Mouse (Mus musculus): Measurements from ENCODE around the gene Gm19426. TPM values are rescaled to one million over a fixed set of nuclear protein-coding genes. Genes with fewer than 3 reads are reported as not detected.
A peak's percentile ranks its signal among the peaks of the same experiment; 100 is the strongest.

Gm19426 gene
- total RNA-seq, 1 experiment, result 13.1 TPM

- no peak overlapping the region for H3K27ac ChIP-seq (ENCODE audit: insufficient read depth, low read depth, low read length, poor library complexity, severe bottlenecking)
- TF ChIP-seq CHD2 (IDR thresholded peaks at IDR 0.05; ENCODE audit: low read depth, low read length) (no peak), ZNF384 (IDR thresholded peaks at IDR 0.05; ENCODE audit: low read depth, low read length) (peak; percentile 72)
- no peak for DNase-seq (ENCODE audit: low read depth, low spot score)
- in situ Hi-C loops (cut with MboI; ENCODE audit: low sequenced_read_pairs in 2 of 2, unreplicated experiment in 2 of 2), result no loop called here
- peaks cover 2% of the 10 kb centered on the region for H3K36me3 ChIP-seq (ENCODE audit: control insufficient read depth, insufficient read depth, low read length, poor library complexity, severe bottlenecking)
- peaks cover 5% of the 10 kb centered on the region in 2 experiments for H3K4me1 ChIP-seq (ENCODE audit: control insufficient read depth in 2 of 2, insufficient read depth in 2 of 2, low read length in 2 of 2, poor library complexity in 1 of 2)
- H3K9me3 ChIP-seq (ENCODE audit: control insufficient read depth, insufficient read depth, low read depth, low read length), result no peaks in the 10 kb centered on the region
- H3K9ac ChIP-seq (ENCODE audit: insufficient read depth, low read depth, low read length, poor library complexity, severe bottlenecking), result no peak overlapping the region
- no peak overlapping the region for H3K4me3 ChIP-seq (ENCODE audit: insufficient read depth in 1 of 2, low read depth in 1 of 2, low read length in 2 of 2, poor library complexity in 1 of 2, severe bottlenecking in 1 of 2)
Measured at GRCm38 (mm10) chr2:84711898-84712297, 31.6 kb downstream of the Gm19426 start.

GRCm38 (mm10) chr2:84707523-84707922 is 35.9 kb downstream of the Gm19426 start:
- Histone ChIP-seq H3K4me1 (ENCODE audit: control insufficient read depth in 2 of 2, insufficient read depth in 2 of 2, low read length in 2 of 2, poor library complexity in 1 of 2) (peaks cover 2 to 3% of the 10 kb centered on the region in 2 experiments; a peak in 3 of 4 replicates), H3K4me3 (ENCODE audit: insufficient read depth in 1 of 2, low read depth in 1 of 2, low read length in 2 of 2, poor library complexity in 1 of 2, severe bottlenecking in 1 of 2) (no peak overlapping the region), H3K27ac (ENCODE audit: insufficient read depth, low read depth, low read length, poor library complexity, severe bottlenecking) (no peak overlapping the region), H3K36me3 (ENCODE audit: control insufficient read depth, insufficient read depth, low read length, poor library complexity, severe bottlenecking) (peaks cover 2% of the 10 kb centered on the region), H3K9ac (ENCODE audit: insufficient read depth, low read depth, low read length, poor library complexity, severe bottlenecking) (no peak overlapping the region), H3K9me3 (ENCODE audit: control insufficient read depth, insufficient read depth, low read depth, low read length) (no peaks in the 10 kb centered on the region)
- DNase-seq (ENCODE audit: low read depth, low spot score), result no peak
- TF ChIP-seq HCFC1 (IDR thresholded peaks at IDR 0.05; ENCODE audit: borderline replicate concordance, insufficient read depth, low read length) (no peak), ZNF384 (IDR thresholded peaks at IDR 0.05; ENCODE audit: low read depth, low read length) (no peak), ZC3H11A (IDR thresholded peaks at IDR 0.05; ENCODE audit: borderline replicate concordance, low read depth, low read length) (no peak), MAFK (IDR thresholded peaks at IDR 0.05; ENCODE audit: insufficient read depth, low read depth, low read length) (no peak), CHD2 (IDR thresholded peaks at IDR 0.05; ENCODE audit: low read depth, low read length) (no peak)
- in situ Hi-C loops (cut with MboI; ENCODE audit: low sequenced_read_pairs in 2 of 2, unreplicated experiment in 2 of 2), result no loop called here

GRCm38 (mm10) chr2:84705295-84705694 is 38.2 kb downstream of the Gm19426 start:
- DNase-seq (ENCODE audit: low read depth, low spot score), result no peak
- in situ Hi-C loops (cut with MboI; ENCODE audit: low sequenced_read_pairs in 2 of 2, unreplicated experiment in 2 of 2), result no loop called here
- H3K9ac ChIP-seq (ENCODE audit: insufficient read depth, low read depth, low read length, poor library complexity, severe bottlenecking), result no peak overlapping the region
- peaks cover 2% of the 10 kb centered on the region for H3K36me3 ChIP-seq (ENCODE audit: control insufficient read depth, insufficient read depth, low read length, poor library complexity, severe bottlenecking)
- no peak overlapping the region for H3K4me3 ChIP-seq (ENCODE audit: insufficient read depth in 1 of 2, low read depth in 1 of 2, low read length in 2 of 2, poor library complexity in 1 of 2, severe bottlenecking in 1 of 2)
- no peaks in the 10 kb centered on the region for H3K9me3 ChIP-seq (ENCODE audit: control insufficient read depth, insufficient read depth, low read depth, low read length)
- H3K4me1 ChIP-seq (ENCODE audit: control insufficient read depth in 2 of 2, insufficient read depth in 2 of 2, low read length in 2 of 2, poor library complexity in 1 of 2), result peaks cover 2% of the 10 kb centered on the region in 2 experiments; a peak in 3 of 4 replicates
- no peak for TF ChIP-seq MAFK (IDR thresholded peaks at IDR 0.05; ENCODE audit: insufficient read depth, low read depth, low read length)
- no peak for TF ChIP-seq ZNF384 (IDR thresholded peaks at IDR 0.05; ENCODE audit: low read depth, low read length)
- TF ChIP-seq CHD2 (IDR thresholded peaks at IDR 0.05; ENCODE audit: low read depth, low read length), result no peak
- no peak for TF ChIP-seq ZC3H11A (IDR thresholded peaks at IDR 0.05; ENCODE audit: borderline replicate concordance, low read depth, low read length)
- TF ChIP-seq HCFC1 (IDR thresholded peaks at IDR 0.05; ENCODE audit: borderline replicate concordance, insufficient read depth, low read length), result no peak
- no peak overlapping the region; the same call in 1 of the 2 replicates for H3K27ac ChIP-seq (ENCODE audit: insufficient read depth, low read depth, low read length, poor library complexity, severe bottlenecking)

- Histone ChIP-seq H3K27ac (ENCODE audit: insufficient read depth, low read depth, low read length, poor library complexity, severe bottlenecking) (no peak overlapping the region), H3K9ac (ENCODE audit: insufficient read depth, low read depth, low read length, poor library complexity, severe bottlenecking) (no peak overlapping the region), H3K4me3 (ENCODE audit: insufficient read depth in 1 of 2, low read depth in 1 of 2, low read length in 2 of 2, poor library complexity in 1 of 2, severe bottlenecking in 1 of 2) (no peak overlapping the region), H3K9me3 (ENCODE audit: control insufficient read depth, insufficient read depth, low read depth, low read length) (no peaks in the 10 kb centered on the region), H3K4me1 (ENCODE audit: control insufficient read depth in 2 of 2, insufficient read depth in 2 of 2, low read length in 2 of 2, poor library complexity in 1 of 2) (peaks cover 2% of the 10 kb centered on the region in 2 experiments; a peak in 3 of 4 replicates), H3K36me3 (ENCODE audit: control insufficient read depth, insufficient read depth, low read length, poor library complexity, severe bottlenecking) (no peaks in the 10 kb centered on the region; the same call in 1 of the 2 replicates)
- TF ChIP-seq HCFC1 (IDR thresholded peaks at IDR 0.05; ENCODE audit: borderline replicate concordance, insufficient read depth, low read length) (no peak), ZNF384 (IDR thresholded peaks at IDR 0.05; ENCODE audit: low read depth, low read length) (no peak), CHD2 (IDR thresholded peaks at IDR 0.05; ENCODE audit: low read depth, low read length) (no peak), ZC3H11A (IDR thresholded peaks at IDR 0.05; ENCODE audit: borderline replicate concordance, low read depth, low read length) (no peak), MAFK (IDR thresholded peaks at IDR 0.05; ENCODE audit: insufficient read depth, low read depth, low read length) (no peak)
- in situ Hi-C loops (cut with MboI; ENCODE audit: low sequenced_read_pairs in 2 of 2, unreplicated experiment in 2 of 2), result no loop called here
- DNase-seq (ENCODE audit: low read depth, low spot score), result no peak
Measured at GRCm38 (mm10) chr2:84704329-84704728, 39.1 kb downstream of the Gm19426 start.

- H3K9ac ChIP-seq (ENCODE audit: insufficient read depth, low read depth, low read length, poor library complexity, severe bottlenecking), result no peak overlapping the region
- TF ChIP-seq ZC3H11A (IDR thresholded peaks at IDR 0.05; ENCODE audit: borderline replicate concordance, low read depth, low read length) (no peak), MAFK (IDR thresholded peaks at IDR 0.05; ENCODE audit: insufficient read depth, low read depth, low read length) (no peak), CHD2 (IDR thresholded peaks at IDR 0.05; ENCODE audit: low read depth, low read length) (no peak), ZNF384 (IDR thresholded peaks at IDR 0.05; ENCODE audit: low read depth, low read length) (no peak), HCFC1 (IDR thresholded peaks at IDR 0.05; ENCODE audit: borderline replicate concordance, insufficient read depth, low read length) (no peak)
- H3K27ac ChIP-seq (ENCODE audit: insufficient read depth, low read depth, low read length, poor library complexity, severe bottlenecking), result no peak overlapping the region
- DNase-seq (ENCODE audit: low read depth, low spot score), result no peak
- H3K4me1 ChIP-seq (ENCODE audit: control insufficient read depth in 2 of 2, insufficient read depth in 2 of 2, low read length in 2 of 2, poor library complexity in 1 of 2), result peaks cover 2% of the 10 kb centered on the region in 2 experiments; a peak in 3 of 4 replicates
- H3K9me3 ChIP-seq (ENCODE audit: control insufficient read depth, insufficient read depth, low read depth, low read length), result no peaks in the 10 kb centered on the region
- no peaks in the 10 kb centered on the region; the same call in 1 of the 2 replicates for H3K36me3 ChIP-seq (ENCODE audit: control insufficient read depth, insufficient read depth, low read length, poor library complexity, severe bottlenecking)
- in situ Hi-C loops (cut with MboI; ENCODE audit: low sequenced_read_pairs in 2 of 2, unreplicated experiment in 2 of 2), result no loop called here
- no peak overlapping the region for H3K4me3 ChIP-seq (ENCODE audit: insufficient read depth in 1 of 2, low read depth in 1 of 2, low read length in 2 of 2, poor library complexity in 1 of 2, severe bottlenecking in 1 of 2)
Measured at GRCm38 (mm10) chr2:84703497-84703896, 40.0 kb downstream of the Gm19426 start.

Data from ES-E14 (cell line).